Mouse (Mus musculus) heart, embryonic 11.5 days (tissue): Measurements from ENCODE around the gene Plppr1. TPM values are rescaled to one million over a fixed set of nuclear protein-coding genes. Genes with fewer than 3 reads are reported as not detected.

ENCODE experiments used
- ATAC-seq: fragments of 200-750 bp; cut with Nextera tagmentation; replicated peaks from 2 replicates; pipeline ENCODE4 v1.8.0; 2017; ENCODE audit warnings: moderate library complexity; ENCODE audit not compliant: insufficient number of reproducible peaks, low FRiP score, low TSS enrichment
- H3K27ac ChIP-seq: fragments of 300-500 bp; sonication (generic); 2 replicates; pipeline ENCODE4 v1.5.1; 2014; ENCODE audit warnings: mild to moderate bottlenecking, low read depth, low read length
- H3K27me3 ChIP-seq: fragments of 300-500 bp; sonication (generic); 2 replicates; pipeline ENCODE4 v1.6.1; 2014; ENCODE audit warnings: mild to moderate bottlenecking, low read length, mixed read lengths; ENCODE audit not compliant: control insufficient read depth, insufficient read depth
- H3K36me3 ChIP-seq: fragments of 300-500 bp; sonication (generic); 2 replicates; pipeline ENCODE4 v1.6.1; 2014; ENCODE audit warnings: mild to moderate bottlenecking, low read length, moderate library complexity, mixed read lengths; ENCODE audit not compliant: control insufficient read depth, insufficient read depth
- H3K4me1 ChIP-seq: fragments of 300-500 bp; sonication (generic); 2 replicates; pipeline ENCODE4 v1.6.1; 2014; ENCODE audit warnings: low read length; ENCODE audit not compliant: control insufficient read depth, insufficient read depth
- H3K4me2 ChIP-seq: fragments of 300-500 bp; sonication (generic); 2 replicates; pipeline ENCODE4 v1.6.1; 2014; ENCODE audit warnings: mild to moderate bottlenecking, moderate library complexity
- H3K4me3 ChIP-seq: fragments of 300-500 bp; sonication (generic); 2 replicates; pipeline ENCODE4 v1.5.1; 2014; ENCODE audit warnings: low read depth, low read length
- H3K9ac ChIP-seq: fragments of 300-500 bp; sonication (generic); 2 replicates; pipeline ENCODE4 v1.6.1; 2014; ENCODE audit warnings: mild to moderate bottlenecking, low read depth, low read length, moderate library complexity
- H3K9me3 ChIP-seq: fragments of 300-500 bp; sonication (generic); replicated peaks from 2 replicates; pipeline ENCODE4 v1.6.1; 2016; ENCODE audit warnings: low read length; ENCODE audit not compliant: control insufficient read depth
- WGBS: fragments of 180-500 bp; shearing (Covaris S2); extraction: QIAGEN DNeasy Blood & Tissue Kit; methylation state at CpG from one replicate; pipeline ENCODE4 v1.1.7; 2014; ENCODE audit not compliant: insufficient replicate concordance; 5-methylcytosine and 5-hydroxymethylcytosine counted together
- polyA plus RNA-seq: library from polyadenylated mRNA; unstranded; fragments of >200 nt; fragmentation: Nextera tagmentation; extraction: Ambion mirVana; gene quantifications from 2 replicates; pipeline ENCODE4 v1.2.1, GENCODE M21; 2014

The Plppr1 gene
- polyA plus RNA-seq, 1 experiment from 2014 or later, result 1.9 TPM

DNA sequence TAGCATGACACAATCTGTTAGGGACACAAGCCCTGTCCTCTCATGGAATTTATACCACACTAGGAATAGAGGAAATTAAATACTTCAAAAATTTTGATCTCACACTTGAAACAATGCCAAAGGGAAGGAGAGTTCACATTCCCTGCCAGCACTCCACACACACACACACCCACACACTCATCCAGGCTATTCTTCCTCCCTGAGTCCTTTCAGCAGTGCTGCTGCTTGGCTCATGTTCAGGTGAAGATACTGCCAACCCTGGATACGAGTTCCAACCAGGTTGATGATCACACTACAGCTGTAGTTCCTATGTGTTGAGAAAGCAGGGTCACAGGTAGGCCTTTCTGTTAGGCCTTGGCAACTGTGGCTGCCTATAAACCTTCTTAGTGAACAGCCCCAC is 165.9 kb downstream of the Plppr1 start:
- H3K27me3 ChIP-seq, result no peaks in the 10 kb centered on the region
- H3K9ac ChIP-seq, result no peak overlapping the region
- no peaks in the 10 kb centered on the region for H3K36me3 ChIP-seq
- WGBS, result 60% methylated on average over 1 of the region's 1 CpGs
- H3K4me1 ChIP-seq, result no peaks in the 10 kb centered on the region
- no peak overlapping the region for H3K4me2 ChIP-seq
- H3K4me3 ChIP-seq, result no peak overlapping the region
- ATAC-seq, result no peak
- no peak overlapping the region for H3K27ac ChIP-seq
- no peaks in the 10 kb centered on the region for H3K9me3 ChIP-seq

DNA sequence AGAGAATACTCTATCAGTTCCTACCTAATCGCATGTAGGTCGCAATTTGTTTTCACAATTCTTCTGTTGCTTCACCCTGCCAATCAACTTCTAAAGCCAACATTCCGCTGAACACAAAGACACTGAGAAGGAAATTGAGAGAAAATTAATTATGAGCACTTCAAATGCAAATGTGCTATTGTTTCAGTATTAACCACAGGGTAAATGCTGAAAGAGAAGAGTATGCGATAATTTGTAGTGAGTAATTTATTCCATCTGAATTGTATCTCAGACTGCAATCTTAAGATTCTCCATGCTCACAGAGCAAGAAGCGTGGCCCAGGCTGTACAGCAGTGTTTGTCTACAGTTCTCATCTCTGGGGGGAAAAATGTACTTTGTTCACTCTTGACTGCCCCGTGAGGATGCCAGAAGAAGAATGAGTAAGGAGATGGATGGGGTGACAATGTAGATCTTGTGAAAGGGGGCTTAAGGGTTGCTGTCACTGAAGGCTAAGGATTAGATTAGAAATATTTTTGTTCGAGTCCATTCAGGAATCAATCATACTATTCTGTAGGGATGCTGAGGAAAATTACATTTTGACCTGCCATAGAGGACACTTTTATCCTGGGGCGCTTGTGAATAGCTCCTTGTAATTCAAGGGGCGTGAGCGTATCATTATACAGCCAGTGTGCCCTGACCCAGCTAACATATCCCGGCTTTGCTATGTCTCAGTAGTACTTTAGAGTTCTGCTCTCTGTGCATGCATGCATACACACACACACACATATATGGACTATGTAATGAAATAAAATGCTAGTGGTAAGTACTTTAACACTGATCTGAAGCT is 173.3 kb downstream of the Plppr1 start:
- WGBS, result 76% methylated on average over 11 of the region's 11 CpGs
- Histone ChIP-seq H3K4me3 (no peak overlapping the region), H3K4me1 (no peaks in the 10 kb centered on the region), H3K9ac (no peak overlapping the region), H3K4me2 (no peak overlapping the region), H3K9me3 (no peaks in the 10 kb centered on the region), H3K36me3 (no peaks in the 10 kb centered on the region), H3K27me3 (no peaks in the 10 kb centered on the region), H3K27ac (no peak overlapping the region)
- ATAC-seq, result no peak

DNA sequence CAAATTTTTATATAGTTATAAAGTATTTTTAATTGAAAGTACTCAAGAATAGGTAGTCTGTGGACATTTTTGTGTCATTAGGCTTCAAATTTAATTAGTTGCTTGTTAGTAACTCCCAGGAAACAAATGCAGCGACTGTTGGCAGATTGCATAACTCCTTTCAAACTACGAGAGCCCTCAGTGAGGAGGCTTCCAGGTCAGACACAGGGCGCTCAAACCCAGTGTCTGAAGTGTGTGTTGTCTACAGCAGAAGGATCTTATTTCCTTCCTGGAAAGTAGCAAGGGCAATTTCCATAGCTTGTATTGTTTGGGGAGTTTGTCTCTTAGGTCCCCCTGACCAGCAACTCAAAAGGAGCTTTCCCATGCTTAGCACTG is 173.9 kb downstream of the Plppr1 start:
- no peak for ATAC-seq
- Histone ChIP-seq H3K4me1 (no peaks in the 10 kb centered on the region), H3K4me2 (no peak overlapping the region), H3K9ac (no peak overlapping the region), H3K27me3 (no peaks in the 10 kb centered on the region), H3K9me3 (no peaks in the 10 kb centered on the region), H3K36me3 (no peaks in the 10 kb centered on the region), H3K4me3 (no peak overlapping the region), H3K27ac (no peak overlapping the region)
- 62% methylated on average over 3 of the region's 3 CpGs for WGBS

DNA sequence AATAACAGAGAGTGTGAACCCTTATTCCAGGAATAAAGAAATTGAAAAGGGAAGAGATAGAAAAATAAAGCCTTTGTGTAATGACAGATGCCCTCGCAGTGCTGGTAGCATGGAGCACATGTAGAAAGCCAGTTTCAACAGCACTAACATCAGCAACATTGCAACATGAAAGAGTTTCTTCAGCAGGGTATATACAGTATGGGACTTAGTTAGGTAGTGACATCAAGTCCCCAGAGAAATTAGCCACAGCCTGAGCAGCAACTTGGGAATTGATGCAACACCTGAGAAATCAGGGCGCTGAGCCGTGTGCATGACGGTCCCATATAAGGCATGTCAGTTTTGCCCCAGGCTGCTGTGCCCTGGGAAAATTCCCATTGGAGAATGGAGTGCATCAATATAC is 179.0 kb downstream of the Plppr1 start:
- WGBS, result 88% methylated on average over 4 of the region's 4 CpGs
- Histone ChIP-seq H3K9me3 (no peaks in the 10 kb centered on the region), H3K27ac (no peak overlapping the region), H3K9ac (no peak overlapping the region), H3K27me3 (no peaks in the 10 kb centered on the region), H3K4me1 (no peaks in the 10 kb centered on the region), H3K4me2 (no peak overlapping the region), H3K4me3 (no peak overlapping the region), H3K36me3 (no peaks in the 10 kb centered on the region)
- no peak for ATAC-seq

DNA sequence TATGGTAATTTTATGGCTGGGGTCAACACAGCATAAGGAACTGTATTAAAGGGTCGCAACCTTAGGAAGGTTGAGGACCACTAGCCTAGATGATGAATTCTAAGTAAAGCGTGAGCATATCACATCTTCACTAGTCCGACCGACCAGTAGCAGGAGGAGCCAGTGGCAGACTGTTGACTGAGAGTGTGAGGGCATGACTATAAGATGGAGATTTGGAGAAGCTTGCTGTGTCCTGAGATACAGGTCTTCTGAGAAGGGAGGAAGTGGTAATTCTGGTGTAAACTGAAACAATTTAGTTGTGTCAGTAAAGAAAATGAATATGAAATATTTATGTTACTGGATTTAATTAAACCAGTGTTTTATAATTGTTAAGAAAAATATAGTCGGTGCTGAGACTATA is 180.4 kb downstream of the Plppr1 start:
- no peak overlapping the region for H3K4me3 ChIP-seq
- no peaks in the 10 kb centered on the region for H3K27me3 ChIP-seq
- no peak overlapping the region for H3K27ac ChIP-seq
- H3K36me3 ChIP-seq, result no peaks in the 10 kb centered on the region
- no peak for ATAC-seq
- no peak overlapping the region for H3K9ac ChIP-seq
- H3K4me2 ChIP-seq, result no peak overlapping the region
- 78% methylated on average over 5 of the region's 5 CpGs for WGBS
- H3K4me1 ChIP-seq, result no peaks in the 10 kb centered on the region
- H3K9me3 ChIP-seq, result no peaks in the 10 kb centered on the region

DNA sequence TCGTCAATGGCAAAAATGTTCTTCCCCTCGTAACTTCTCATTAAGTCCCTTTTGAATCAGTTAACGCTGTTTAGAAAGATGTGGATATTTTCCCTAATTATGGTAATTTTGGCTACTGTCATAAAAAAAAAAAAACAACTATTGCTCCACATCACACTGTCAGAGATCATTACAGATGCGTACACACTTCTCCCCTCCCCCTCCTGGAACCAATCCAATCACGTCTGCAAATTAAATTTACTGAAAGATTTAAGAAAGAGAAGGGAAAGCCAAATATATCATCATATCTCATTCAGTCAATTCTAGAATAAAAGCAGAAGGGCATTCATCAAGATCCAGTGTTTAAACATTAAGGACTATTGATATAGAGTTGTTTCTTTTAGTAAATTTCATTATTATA is 185.7 kb downstream of the Plppr1 start:
- Histone ChIP-seq H3K4me2 (no peak overlapping the region), H3K4me3 (no peak overlapping the region), H3K9ac (no peak overlapping the region), H3K9me3 (no peaks in the 10 kb centered on the region), H3K4me1 (no peaks in the 10 kb centered on the region), H3K36me3 (no peaks in the 10 kb centered on the region), H3K27ac (no peak overlapping the region), H3K27me3 (no peaks in the 10 kb centered on the region)
- no peak for ATAC-seq
- 82% methylated on average over 5 of the region's 5 CpGs for WGBS

DNA sequence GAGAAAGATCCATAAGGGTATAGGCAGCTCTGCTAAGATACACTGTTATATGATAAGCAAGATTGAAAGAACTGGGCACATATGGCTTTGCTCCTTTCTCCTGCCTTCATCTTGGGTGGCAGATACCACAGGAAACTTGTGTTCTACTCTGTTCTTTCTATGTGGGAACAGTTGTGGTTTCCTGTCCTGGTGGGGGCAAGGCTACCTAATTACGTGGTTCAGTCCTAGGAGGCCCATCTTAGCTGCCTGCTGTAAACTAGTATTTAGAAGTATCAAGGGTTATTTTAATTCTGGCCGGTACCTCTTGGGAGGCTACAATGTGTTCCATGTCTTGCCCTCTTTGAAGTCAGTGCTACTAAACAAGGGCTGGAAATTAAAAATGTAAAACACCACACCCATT is 186.2 kb downstream of the Plppr1 start:
- Histone ChIP-seq H3K27ac (no peak overlapping the region), H3K4me3 (no peak overlapping the region), H3K9me3 (no peaks in the 10 kb centered on the region), H3K4me2 (no peak overlapping the region), H3K36me3 (no peaks in the 10 kb centered on the region), H3K27me3 (no peaks in the 10 kb centered on the region), H3K4me1 (no peaks in the 10 kb centered on the region), H3K9ac (no peak overlapping the region)
- no peak for ATAC-seq
- WGBS, result 80% methylated on average over 2 of the region's 2 CpGs

DNA sequence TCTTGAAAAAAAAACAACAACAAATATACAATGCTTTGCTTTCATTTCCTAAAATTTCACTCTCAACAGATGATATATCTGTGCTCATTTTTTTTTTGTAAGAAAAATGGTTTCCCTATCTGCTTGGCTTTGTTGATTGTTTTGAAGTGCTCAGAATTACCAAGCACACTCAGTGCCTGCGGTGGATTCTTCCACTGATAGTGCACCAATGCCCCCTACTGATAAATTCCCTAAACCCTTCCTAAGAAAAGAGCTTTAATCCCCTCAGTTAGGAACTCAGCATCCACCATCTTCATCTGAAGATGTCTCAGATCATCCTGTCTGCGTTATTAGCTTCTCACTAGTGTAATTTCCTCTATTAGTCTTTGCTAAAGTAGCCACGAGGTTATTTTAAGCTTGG is 192.2 kb downstream of the Plppr1 start:
- ATAC-seq, result no peak

DNA sequence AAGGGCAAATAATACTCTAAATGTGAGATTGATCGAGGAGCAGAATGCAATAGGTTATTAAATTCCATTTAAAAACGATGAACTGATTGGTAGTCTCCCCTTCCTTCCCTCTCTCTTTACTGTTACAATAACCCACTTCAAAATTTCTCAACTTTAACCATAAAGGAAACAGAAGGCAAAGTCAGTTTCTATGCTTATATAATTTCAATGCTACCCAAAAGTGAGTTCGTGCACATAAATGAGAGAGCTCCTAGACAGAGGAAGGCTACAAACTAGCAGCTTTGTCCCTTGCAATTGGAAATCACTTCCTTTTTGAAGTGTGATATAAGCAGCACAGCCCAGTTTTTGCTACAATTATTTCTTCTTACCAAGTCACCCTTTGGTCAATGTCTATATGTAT is 193.1 kb downstream of the Plppr1 start:
- Histone ChIP-seq H3K27me3 (no peaks in the 10 kb centered on the region), H3K4me1 (no peaks in the 10 kb centered on the region), H3K9ac (no peak overlapping the region), H3K36me3 (no peaks in the 10 kb centered on the region), H3K9me3 (no peaks in the 10 kb centered on the region), H3K27ac (no peak overlapping the region), H3K4me2 (no peak overlapping the region), H3K4me3 (no peak overlapping the region)
- 71% methylated on average over 3 of the region's 3 CpGs for WGBS
- ATAC-seq, result no peak

More for the DNA sequence above, 192.2 kb downstream of the Plppr1 start:
- H3K27me3 ChIP-seq, result no peaks in the 10 kb centered on the region
- H3K27ac ChIP-seq, result no peak overlapping the region
- H3K9me3 ChIP-seq, result no peaks in the 10 kb centered on the region
- H3K36me3 ChIP-seq, result no peaks in the 10 kb centered on the region
- no peak overlapping the region for H3K4me3 ChIP-seq
- no peaks in the 10 kb centered on the region for H3K4me1 ChIP-seq
- H3K4me2 ChIP-seq, result no peak overlapping the region
- WGBS, result 20% methylated on average over 3 of the region's 3 CpGs
- H3K9ac ChIP-seq, result no peak overlapping the region
